Mouse (Mus musculus) limb, embryonic 14.5 days (tissue): ENCODE results near the gene Barx1. TPM values are rescaled to one million over a fixed set of nuclear protein-coding genes. Genes with fewer than 3 reads are reported as not detected.

Source experiments
- ATAC-seq: fragments of 200-750 bp; cut with Nextera tagmentation; 2 replicates; pipeline ENCODE4 v1.8.0; 2017; ENCODE audit warnings: low read depth, moderate number of reproducible peaks, moderate TSS enrichment; ENCODE audit not compliant: low FRiP score
- DNase-seq: peaks from one replicate; pipeline ENCODE4 v3.0.0-alpha.2; 2015; ENCODE audit warnings: low spot score
- H3K27ac ChIP-seq: fragments of 300-500 bp; sonication (generic); replicated peaks from 2 replicates; pipeline ENCODE4 v1.5.1; 2014; ENCODE audit warnings: low read depth, mild to moderate bottlenecking, low read length, moderate library complexity, mixed read lengths
- H3K27me3 ChIP-seq: fragments of 300-500 bp; sonication (generic); 2 replicates; pipeline ENCODE4 v1.6.1; 2014; ENCODE audit warnings: low read length, mixed read lengths; ENCODE audit not compliant: control insufficient read depth, insufficient read depth
- H3K36me3 ChIP-seq: fragments of 300-500 bp; sonication (generic); 2 replicates; pipeline ENCODE4 v1.6.1; 2014; ENCODE audit warnings: mild to moderate bottlenecking, low read length, moderate library complexity, mixed read lengths; ENCODE audit not compliant: control insufficient read depth, insufficient read depth
- H3K4me1 ChIP-seq: fragments of 300-500 bp; sonication (generic); 2 replicates; pipeline ENCODE4 v1.6.1; 2014; ENCODE audit warnings: antibody characterized with exemption, low read length, mixed read lengths; ENCODE audit not compliant: control insufficient read depth, insufficient read depth
- H3K4me2 ChIP-seq: fragments of 300-500 bp; sonication (generic); replicated peaks from 2 replicates; pipeline ENCODE4 v1.6.1; 2014; ENCODE audit warnings: low read depth, mild to moderate bottlenecking, low read length, moderate library complexity; ENCODE audit not compliant: severe bottlenecking
- H3K4me3 ChIP-seq: fragments of 300-500 bp; sonication (generic); replicated peaks from 2 replicates; pipeline ENCODE4 v1.5.1; 2014; ENCODE audit warnings: low read length
- H3K9ac ChIP-seq: fragments of 300-500 bp; sonication (generic); 2 replicates; pipeline ENCODE4 v1.6.1; 2014; ENCODE audit warnings: mild to moderate bottlenecking, low read depth, low read length, moderate library complexity; ENCODE audit not compliant: severe bottlenecking
- H3K9me3 ChIP-seq: fragments of 300-500 bp; sonication (generic); 2 replicates; pipeline ENCODE4 v1.6.1; 2016; ENCODE audit warnings: low read length; ENCODE audit not compliant: control insufficient read depth
- POLR2A ChIP-seq: fragments of 200-500 bp; IDR thresholded peaks from 2 replicates; pipeline ENCODE4 v1.8.0; 2012; ENCODE audit warnings: inconsistent platforms, mild to moderate bottlenecking, moderate library complexity, borderline replicate concordance; ENCODE audit not compliant: insufficient read depth, insufficient read length; ENCODE audit errors: extremely low read depth
- WGBS: fragments of 180-500 bp; shearing (Covaris S2); extraction: QIAGEN DNeasy Blood & Tissue Kit; methylation state at CpG from one replicate; pipeline ENCODE4 v1.1.7; 2014; 5-methylcytosine and 5-hydroxymethylcytosine counted together
- polyA plus RNA-seq, 2 experiments: library from polyadenylated mRNA; depleted of rRNA in 1 of 2; stranded (reverse) in 1 of 2; unstranded in 1 of 2; fragments of >200 nt; fragmentation: Nextera tagmentation in 1 of 2; extraction: Ambion mirVana in 1 of 2; gene quantifications; 2 replicates each; pipeline versions ENCODE4 v1.2.1 to v1.2.3; 2012 to 2014

The Barx1 gene
- polyA plus RNA-seq (2012; rRNA removed) (10.0 and 11.3 TPM in 2 replicates), polyA plus RNA-seq (2014; fragmentation: Nextera tagmentation; extraction: Ambion mirVana) (5.4 and 8.7 TPM in 2 replicates)

DNA sequence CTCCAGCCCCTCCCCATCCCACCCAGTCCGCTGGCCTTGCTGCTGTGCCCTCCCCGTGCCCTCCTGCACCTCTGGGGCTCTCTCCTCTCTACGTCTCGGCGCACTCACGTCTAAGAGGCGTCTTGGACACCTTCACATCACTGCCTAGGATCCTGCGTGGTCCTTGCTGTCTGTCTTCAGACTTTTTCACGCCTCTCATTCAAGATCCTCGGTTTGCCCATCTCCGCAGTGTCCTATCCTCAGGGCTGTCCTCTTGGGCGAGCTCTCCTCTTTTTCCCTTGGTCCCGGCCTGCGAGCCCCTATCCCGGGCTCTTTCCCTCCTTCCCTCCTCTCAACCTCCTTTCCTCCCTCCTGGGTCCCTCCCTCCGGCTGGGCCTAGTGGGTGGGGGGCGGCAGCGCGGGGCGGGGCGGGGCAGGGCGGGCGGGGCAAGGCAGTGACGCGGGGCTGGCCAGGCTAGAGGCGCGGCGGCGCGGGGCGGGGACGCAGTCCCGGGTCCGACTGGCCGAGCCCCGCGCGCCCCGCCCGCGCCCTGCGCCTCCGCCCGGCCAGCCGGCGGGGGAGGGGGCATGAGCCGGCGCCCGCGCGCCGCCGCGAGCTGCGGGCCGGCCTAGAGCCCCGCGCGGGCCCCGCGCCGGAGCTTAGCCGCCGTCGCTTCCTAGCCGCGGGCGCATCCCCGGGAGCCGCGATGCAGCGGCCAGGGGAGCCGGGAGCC lies at the start of gene Barx1:
Gene Barx1, plus strand, starts transcription at position 568 of the 713 bp plus-strand sequence.
- H3K4me1 ChIP-seq = peaks cover 23% of the 10 kb centered on the region
- H3K4me3 ChIP-seq = peak within 1 kb of the TSS; percentile 52
- peak within 1 kb of the TSS; percentile 52 for H3K9ac ChIP-seq
- no peak for TF ChIP-seq POLR2A
- no peaks in the 10 kb centered on the region for H3K36me3 ChIP-seq
- peaks cover 97% of the 10 kb centered on the region for H3K27me3 ChIP-seq
- ATAC-seq (peak; percentile 60), DNase-seq (no peak)
- 1% methylated on average over 21 of the region's 73 CpGs for WGBS
- H3K4me2 ChIP-seq = peak within 1 kb of the TSS; percentile 89
- H3K9me3 ChIP-seq = no peaks in the 10 kb centered on the region
- no peak within 1 kb of the TSS for H3K27ac ChIP-seq

DNA sequence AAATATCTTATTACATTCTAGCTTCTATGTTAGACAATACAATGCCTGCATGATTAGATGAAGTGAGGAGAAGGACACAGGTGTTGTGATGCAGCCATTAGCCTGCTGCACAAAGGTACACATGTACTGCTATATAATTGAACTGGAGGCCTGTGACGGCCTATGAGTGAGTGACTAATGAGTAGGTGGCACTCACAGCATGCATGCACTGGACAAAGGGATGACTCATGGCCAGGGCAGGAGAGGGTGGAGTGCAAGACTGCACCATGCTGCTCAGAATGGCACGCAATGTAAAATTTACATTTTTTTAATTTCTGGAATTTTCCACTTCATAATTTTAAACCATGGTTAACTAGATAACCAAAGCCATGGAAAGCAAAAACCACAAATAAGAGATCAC lies 48.3 kb upstream of the Barx1 start:
- H3K9me3 ChIP-seq = no peaks in the 10 kb centered on the region
- no peak for TF ChIP-seq POLR2A
- DNase-seq (no peak), ATAC-seq (no peak)
- no peaks in the 10 kb centered on the region for H3K27me3 ChIP-seq
- H3K27ac ChIP-seq = no peak overlapping the region
- WGBS = 86% methylated on average over 2 of the region's 2 CpGs
- no peak overlapping the region for H3K4me2 ChIP-seq
- peaks cover 17% of the 10 kb centered on the region for H3K4me1 ChIP-seq
- H3K4me3 ChIP-seq = no peak overlapping the region
- H3K9ac ChIP-seq = no peak overlapping the region
- H3K36me3 ChIP-seq = no peaks in the 10 kb centered on the region

DNA sequence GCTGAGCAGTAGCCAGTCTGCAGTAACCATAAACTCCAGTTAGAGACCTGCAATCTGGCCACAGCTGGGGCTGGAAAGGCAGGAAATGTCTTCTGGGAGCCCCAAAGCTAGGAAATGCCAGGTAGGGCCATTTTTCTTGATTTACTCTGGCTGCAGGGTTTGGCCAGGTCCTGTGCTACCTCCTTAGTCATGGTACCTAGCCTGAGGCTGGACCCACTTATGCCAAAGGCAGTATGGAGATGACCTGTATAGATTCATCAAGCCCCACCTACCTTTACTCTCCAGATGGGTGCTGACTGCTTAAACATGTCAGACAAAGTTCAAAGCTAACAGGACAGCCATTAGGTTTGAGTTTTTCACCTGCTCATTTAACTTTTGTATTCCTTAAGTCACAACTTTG lies 45.0 kb upstream of the Barx1 start:
- TF ChIP-seq POLR2A = no peak
- Histone ChIP-seq H3K9me3 (no peaks in the 10 kb centered on the region), H3K27me3 (no peaks in the 10 kb centered on the region), H3K36me3 (no peaks in the 10 kb centered on the region), H3K4me1 (peaks cover 17% of the 10 kb centered on the region), H3K4me3 (no peak overlapping the region), H3K9ac (no peak overlapping the region), H3K4me2 (no peak overlapping the region), H3K27ac (no peak overlapping the region)
- DNase-seq (no peak), ATAC-seq (no peak)

DNA sequence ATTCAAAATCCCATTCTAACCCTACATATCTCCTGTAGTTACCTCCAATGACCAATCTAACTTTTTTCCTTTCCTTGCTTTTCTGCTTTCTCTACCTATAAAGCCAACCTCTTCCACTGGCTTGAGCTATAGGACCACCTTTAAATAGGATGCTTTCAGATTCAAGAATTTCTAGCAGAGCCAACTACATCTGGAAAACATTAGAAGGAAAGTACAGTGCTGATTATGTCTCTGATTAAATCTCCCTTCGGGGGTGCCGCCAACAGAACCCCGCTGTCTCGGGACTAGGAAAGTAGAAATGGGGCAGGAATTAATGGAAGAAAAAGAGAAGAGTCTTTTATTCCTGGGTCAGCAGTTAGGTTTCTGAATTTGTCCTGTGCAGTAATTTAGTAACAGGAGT lies 43.9 kb upstream of the Barx1 start:
- no peak overlapping the region for H3K4me2 ChIP-seq
- DNase-seq = peak; percentile 19
- no peaks in the 10 kb centered on the region for H3K27me3 ChIP-seq
- no peaks in the 10 kb centered on the region for H3K9me3 ChIP-seq
- H3K9ac ChIP-seq = no peak overlapping the region
- WGBS = 35% methylated on average over 4 of the region's 4 CpGs
- H3K27ac ChIP-seq = 0 out of 2 replicates have a peak overlapping the region, but pooled peaks have one; percentile 33
- no peaks in the 10 kb centered on the region for H3K36me3 ChIP-seq
- H3K4me1 ChIP-seq = peaks cover 17% of the 10 kb centered on the region
- no peak for TF ChIP-seq POLR2A
- no peak for ATAC-seq
- no peak overlapping the region for H3K4me3 ChIP-seq

DNA sequence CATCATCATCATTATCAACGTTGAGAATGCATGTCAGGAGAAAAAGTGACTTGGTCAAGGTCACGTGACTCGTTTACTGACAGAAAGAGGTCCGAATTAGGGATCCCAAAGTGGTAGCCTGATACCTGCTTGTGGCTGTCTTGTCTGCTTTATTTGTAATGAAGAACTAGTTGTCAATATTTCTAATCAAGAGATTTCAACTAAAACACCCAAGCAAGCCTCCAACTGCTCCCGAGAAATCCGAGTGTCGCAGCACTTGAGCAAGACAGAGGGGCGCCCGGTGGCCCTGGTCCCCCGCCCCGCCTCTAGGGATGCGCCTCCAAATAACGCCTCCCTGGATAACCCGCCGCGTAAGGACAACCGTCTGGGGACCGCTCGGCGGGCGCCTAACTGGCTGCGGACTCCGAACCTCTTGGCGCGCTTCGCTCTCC lies 37.8 kb upstream of the Barx1 start:
- Histone ChIP-seq H3K36me3 (no peaks in the 10 kb centered on the region), H3K9me3 (no peaks in the 10 kb centered on the region), H3K4me1 (peaks cover 4% of the 10 kb centered on the region), H3K9ac (peak overlapping the region; percentile 96), H3K4me2 (peak overlapping the region; percentile 64), H3K27me3 (no peaks in the 10 kb centered on the region), H3K4me3 (peak overlapping the region; percentile 78), H3K27ac (peak overlapping the region; percentile 83)
- TF ChIP-seq POLR2A = no peak
- ATAC-seq (peak; percentile 36), DNase-seq (no peak)
- 2% methylated on average over 23 of the region's 26 CpGs for WGBS
